Mouse (Mus musculus) heart, adult 8-10 months (tissue): ENCODE measurements around the gene Fndc3c1. TPM values are rescaled to one million over a fixed set of nuclear protein-coding genes. Genes with fewer than 3 reads are reported as not detected.
"Not testable (repeated sequence)": the region's sequence is repeated elsewhere in the genome, so short reads cannot be mapped to it uniquely, and the experiment has no call there.

Source experiments
- DNase-seq: peaks from one replicate; pipeline ENCODE4 v3.0.0; 2022; ENCODE audit warnings: low spot score
- microRNA-seq: library from miRNA; unstranded; fragments of <30 nt; microRNA quantifications from one replicate; pipeline ENCODE4 v1.2.0, GENCODE M21; 2022
- total RNA-seq, 4 experiments: library from RNA; stranded (reverse); gene quantifications; 2 replicates each; pipeline ENCODE4 v1.2.4; 2022

Gene Fndc3c1
- total RNA-seq: not detected

- no peak for DNase-seq
Observed at GRCm38 (mm10) chrX:106485101-106485651, at the start of gene Fndc3c1. Fndc3c1 (minus strand) TSS chrX:106485401.

- no peak for DNase-seq
Observed at GRCm38 (mm10) chrX:106486451-106486850, 1.2 kb upstream of the Fndc3c1 start.

- no peak for DNase-seq
Observed at GRCm38 (mm10) chrX:106485671-106486070, 470 bp upstream of the Fndc3c1 start.

GRCm38 (mm10) chrX:106479891-106480290 is 5.3 kb downstream of the Fndc3c1 start:
- not testable (repeated sequence) for DNase-seq

GRCm38 (mm10) chrX:106385304-106385703 is 99.9 kb downstream of the Fndc3c1 start:
- DNase-seq: no peak

- no peak for DNase-seq
Observed at GRCm38 (mm10) chrX:106380608-106381007, 104.6 kb downstream of the Fndc3c1 start.

Small RNA genes within 50 kb of the gene (microRNA-seq; reads per million reads assigned to microRNA genes)
- not detected for gene Gm27428

Other genes starting within 250 kb of the Fndc3c1 start
- not detected for gene Fnd3c2, start 230.0 kb downstream of the Fndc3c1 start, total RNA-seq
- not detected for gene Gm5127, start 97.8 kb upstream of the Fndc3c1 start, total RNA-seq
- 1 to 10 TPM in 3 of 4 experiments, under 1 TPM in 1; 0.57 to 1.6 (median 1.1) TPM for gene Cysltr1, start 118.3 kb upstream of the Fndc3c1 start, total RNA-seq